12 mouse cellular contexts compared by ENCODE assay signal in genomic region chr3:154692572-154692922, GRCm38 (mm10). TPM values are rescaled to one million over a fixed set of nuclear protein-coding genes. Genes with fewer than 3 reads are reported as not detected.
DNase-seq lines count a peak whose midpoint lies in the region; ATAC-seq and TF ChIP-seq lines count a peak whose summit lies in the region.
"Had no signal": no experiment of that assay in that cellular context is flagged by ENCODE, and none has a peak within 500 bp of the region (broad histone marks: within the 10 kb centered on the region; RNA-seq: fewer than 3 reads in every experiment).

No protein-coding gene starts in this region.

- H3K9ac ChIP-seq in heart, embryonic 12.5 days = no peak overlapping the region
- H3K9ac ChIP-seq in limb, embryonic 13.5 days = no peak overlapping the region
- H3K9ac ChIP-seq: embryonic facial prominence, embryonic 12.5 days; neural tube, embryonic 13.5 days had no signal

- no peak overlapping the region for H3K4me3 ChIP-seq in heart, embryonic 12.5 days
- H3K4me3 ChIP-seq in layer of hippocampus, adult 2 months = no peak overlapping the region
- H3K4me3 ChIP-seq in limb, embryonic 13.5 days = no peak overlapping the region
- H3K4me3 ChIP-seq: embryonic facial prominence, embryonic 12.5 days; neural tube, embryonic 13.5 days had no signal

- H3K4me2 ChIP-seq in heart, embryonic 12.5 days = peak overlapping the region; percentile 19; the same call in 1 of the 2 replicates
- peak overlapping the region; percentile 36; the same call in 1 of the 2 replicates for H3K4me2 ChIP-seq in limb, embryonic 13.5 days (replicated peaks)
- H3K4me2 ChIP-seq: embryonic facial prominence, embryonic 12.5 days had no signal

- no peaks in the 10 kb centered on the region for H3K9me3 ChIP-seq in heart, embryonic 12.5 days (replicated peaks)
- H3K9me3 ChIP-seq in limb, embryonic 13.5 days = no peaks in the 10 kb centered on the region
- H3K9me3 ChIP-seq: embryonic facial prominence, embryonic 12.5 days; neural tube, embryonic 13.5 days had no signal

- WGBS in heart, embryonic 12.5 days = 64% methylated on average over 3 of the region's 3 CpGs
- WGBS in limb, embryonic 13.5 days = 76% methylated on average over 3 of the region's 3 CpGs

- TF ChIP-seq CTCF in layer of hippocampus, adult 2 months (conservative IDR thresholded peaks at IDR 0.05) = no peak

- H3K36me3 ChIP-seq in heart, embryonic 12.5 days = no peaks in the 10 kb centered on the region
- H3K36me3 ChIP-seq in limb, embryonic 13.5 days = no peaks in the 10 kb centered on the region
- H3K36me3 ChIP-seq: embryonic facial prominence, embryonic 12.5 days; neural tube, embryonic 13.5 days had no signal

- peaks cover 15% of the 10 kb centered on the region for H3K4me1 ChIP-seq in heart, embryonic 12.5 days (replicated peaks)
- peaks cover 23% of the 10 kb centered on the region for H3K4me1 ChIP-seq in limb, embryonic 13.5 days

- no peaks in the 10 kb centered on the region; the same call in 1 of the 2 replicates for H3K27me3 ChIP-seq in heart, embryonic 12.5 days (replicated peaks)
- H3K27me3 ChIP-seq in limb, embryonic 13.5 days = no peaks in the 10 kb centered on the region
- H3K27me3 ChIP-seq: CH12.LX; embryonic facial prominence, embryonic 12.5 days; neural tube, embryonic 13.5 days had no signal

- H3K27ac ChIP-seq in heart, embryonic 12.5 days (ENCODE audit: poor library complexity, severe bottlenecking) = no peak overlapping the region
- peak overlapping the region; percentile 71 for H3K27ac ChIP-seq in layer of hippocampus, adult 2 months
- no peak overlapping the region for H3K27ac ChIP-seq in limb, embryonic 13.5 days
- H3K27ac ChIP-seq: embryonic facial prominence, embryonic 12.5 days had no signal

- no peak for DNase-seq in heart, postnatal 25 days (ENCODE audit: low spot score)
- DNase-seq in layer of hippocampus, adult 2 months (ENCODE audit: low spot score in 2 of 2) = no peak
- DNase-seq in layer of hippocampus, postnatal 10 days (ENCODE audit: low spot score in 2 of 2) = no peak
- peak; percentile 29 for DNase-seq in embryo, embryonic 9.5 days (ENCODE audit: extremely low spot score)
- DNase-seq in left cerebral cortex, postnatal 14 days (ENCODE audit: low spot score in 2 of 2) = no peak

- intact Hi-C loops in heart, postnatal 25 days (cut with DNase I) = loop anchor here (5.0 kb wide), 1 partner anchor 60 kb away; no protein-coding TSS in a partner anchor
- intact Hi-C loops in left cerebral cortex, postnatal 14 days (cut with DNase I) = no loop called here

- peak; percentile 72 for ATAC-seq in heart, embryonic 12.5 days (ENCODE audit: insufficient number of reproducible peaks, low FRiP score)
- no peak for ATAC-seq in limb, embryonic 13.5 days (ENCODE audit: low FRiP score, low read depth)
- no peak for ATAC-seq in inflammation-experienced regulatory T-cells, adult 6 months

RNA-seq across cellular contexts. Expression of gene Erich3, which starts 28.9 kb away (rescaled TPM):
- polyA plus RNA-seq in heart, embryonic 12.5 days (2016; fragmentation: Nextera tagmentation; extraction: Ambion mirVana) = 0.22 and 0.24 TPM in 2 replicates
- total RNA-seq in heart, postnatal 25 days (2021) = under 1 TPM; 0.05 to 0.06 TPM
- total RNA-seq in layer of hippocampus, adult 2 months (2021) = 1 to 10 TPM; 7.7 TPM
- 1 to 10 TPM; 5.1 to 6.1 TPM for total RNA-seq in layer of hippocampus, postnatal 10 days (2021)
- 0.14 and 0.20 TPM in 2 replicates for polyA plus RNA-seq in limb, embryonic 13.5 days (2015; fragmentation: Nextera tagmentation; extraction: Ambion mirVana)
- 1 to 10 TPM; 6.9 to 9.6 TPM for total RNA-seq in left cerebral cortex, postnatal 14 days (2021)
- polyA plus RNA-seq in inflammation-experienced regulatory T-cells, adult 6 months (2017; shearing (Covaris generic)) = not detected
- total RNA-seq: gastrocnemius, postnatal 25 days had no signal

Comparison
In these comparisons a context has a peak if more than half of its experiments do, and no peak if none do; other contexts are left out.
1. RNA of gene Erich3, which starts 28.9 kb away (total RNA-seq): 6.9 to 9.6 TPM in left cerebral cortex, postnatal 14 days, 7.7 TPM in layer of hippocampus, adult 2 months and 5.1 to 6.1 TPM in layer of hippocampus, postnatal 10 days; 0.05 to 0.06 TPM in heart, postnatal 25 days; every median in the first group is over 4 times any median in the second.